In the genomic region with DNA sequence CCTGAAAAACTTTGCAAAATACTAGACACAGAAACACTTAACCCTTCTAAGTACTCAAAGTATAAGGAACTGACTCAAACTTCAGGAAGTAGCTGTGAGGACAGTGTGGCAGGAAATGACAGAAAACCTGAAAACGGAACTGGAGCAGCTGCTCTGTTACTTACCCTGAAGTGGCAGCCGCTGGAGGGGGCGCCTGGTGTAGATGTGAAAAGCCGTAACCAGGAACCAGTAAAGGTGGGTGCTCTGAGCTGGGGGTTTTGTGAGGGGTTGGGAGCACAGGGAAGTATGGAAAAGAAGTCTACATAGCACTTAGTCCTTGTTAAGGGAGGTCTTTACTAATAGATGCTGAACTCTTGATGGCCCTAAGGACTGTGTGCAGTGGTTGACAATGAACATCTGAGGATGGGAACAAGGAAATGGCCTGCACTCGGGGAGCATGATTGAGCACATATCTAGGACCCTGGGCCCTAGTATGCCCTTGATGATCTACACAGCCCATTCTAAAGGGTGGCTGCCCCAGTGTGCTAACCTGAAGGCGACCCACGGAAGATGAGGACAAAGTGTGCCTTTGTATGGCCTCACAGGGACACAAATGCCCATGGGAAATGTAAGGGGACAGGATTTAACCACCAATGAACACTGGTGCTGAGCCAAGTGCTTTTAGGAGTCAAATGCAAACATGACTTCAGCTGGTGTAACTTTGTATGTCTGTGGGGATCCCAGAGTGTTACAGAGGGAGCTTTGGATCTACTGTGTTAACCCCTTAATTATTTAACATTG, we compare ENCODE assay signal across 1 mouse cellular context.
TF ChIP-seq lines count a peak whose summit lies in the region.

TSS of gene Hcls1 (plus strand) at position 143 of the 780 bp plus-strand sequence.

TF ChIP-seq in CH12.LX, 34 proteins besides CTCF, POLR2A, EP300 and RAD21 (continued from another document):
- TF ChIP-seq CHD1 (IDR thresholded peaks at IDR 0.05; ENCODE audit: low read depth, low read length) (0 out of 2 replicates have a peak, but pooled peaks have one; percentile 80), POLR2AphosphoS2 (IDR thresholded peaks at IDR 0.05; ENCODE audit: low read depth, low read length) (no peak), GABPA (IDR thresholded peaks at IDR 0.05; ENCODE audit: insufficient replicate concordance, low read depth, low read length) (no peak), SMC3 (IDR thresholded peaks at IDR 0.05; ENCODE audit: low read depth, low read length) (peak; percentile 46), ZNF384 (IDR thresholded peaks at IDR 0.05; ENCODE audit: low read depth, low read length) (no peak), RCOR1 (conservative IDR thresholded peaks at IDR 0.05; ENCODE audit: low read depth, low read length) (no peak), MAFK (IDR thresholded peaks at IDR 0.05; ENCODE audit: insufficient replicate concordance, low read length) (no peak)
